Mouse (Mus musculus) MEL (cell line): ENCODE results near the gene Lgi4. TPM values are rescaled to one million over a fixed set of nuclear protein-coding genes. Genes with fewer than 3 reads are reported as not detected.

Source experiments
- DNase-seq: peaks from one replicate; pipeline ENCODE4 v3.0.0; 2011; ENCODE audit warnings: low read depth, low spot score
- H3K27ac ChIP-seq: 2 replicates; pipeline ENCODE4 v1.5.1; 2012; ENCODE audit warnings: low read depth, mild to moderate bottlenecking, control low read depth, low read length, moderate library complexity; ENCODE audit not compliant: control insufficient read depth
- H3K27me3 ChIP-seq, 2 experiments: fragments of 150-350 bp in 1 of 2; sonication (generic) in 1 of 2; 2 replicates each; pipeline ENCODE4 v1.6.1; 2012; ENCODE audit warnings: low read length in 2 of 2, mild to moderate bottlenecking in 2 of 2, improper control_type of control experiment in 1 of 2, moderate library complexity in 1 of 2; ENCODE audit not compliant: insufficient read depth in 2 of 2, control insufficient read depth in 1 of 2
- H3K36me3 ChIP-seq, 2 experiments: 2 replicates each; pipeline ENCODE4 v1.6.1; 2012 to 2014; ENCODE audit warnings: low read length in 2 of 2, improper control_type of control experiment in 1 of 2, inconsistent platforms in 1 of 2, mild to moderate bottlenecking in 1 of 2; ENCODE audit not compliant: insufficient read depth in 2 of 2, control insufficient read depth in 1 of 2
- H3K4me1 ChIP-seq, 2 experiments: fragments of 150-350 bp in 1 of 2; sonication (generic) in 1 of 2; 2 replicates each; pipeline ENCODE4 v1.6.1; 2012; ENCODE audit warnings: low read length in 2 of 2, improper control_type of control experiment in 1 of 2, mild to moderate bottlenecking in 1 of 2; ENCODE audit not compliant: insufficient read depth in 2 of 2, control insufficient read depth in 1 of 2
- H3K4me3 ChIP-seq, 2 experiments: fragments of 150-350 bp in 1 of 2; sonication (generic) in 1 of 2; 2 replicates each; pipeline ENCODE4 v1.5.1; 2012; ENCODE audit warnings: low read depth in 2 of 2, low read length in 2 of 2, mild to moderate bottlenecking in 2 of 2, moderate library complexity in 2 of 2, control low read depth in 1 of 2, improper control_type of control experiment in 1 of 2; ENCODE audit not compliant: control insufficient read depth in 1 of 2, insufficient read depth in 1 of 2
- H3K79me2 ChIP-seq: 2 replicates; pipeline ENCODE4 v1.6.1; 2012; ENCODE audit warnings: mild to moderate bottlenecking, low read length, moderate library complexity; ENCODE audit not compliant: control insufficient read depth, poor library complexity, insufficient read depth
- H3K9ac ChIP-seq: 2 replicates; pipeline ENCODE4 v1.6.1; 2012; ENCODE audit warnings: low read depth, mild to moderate bottlenecking, control low read depth, low read length, moderate library complexity; ENCODE audit not compliant: control insufficient read depth, poor library complexity, severe bottlenecking
- H3K9me3 ChIP-seq: fragments of 150-350 bp; sonication (generic); replicated peaks from 2 replicates; pipeline ENCODE4 v1.6.1; 2012; ENCODE audit warnings: mild to moderate bottlenecking, low read length, improper control_type of control experiment, moderate library complexity; ENCODE audit not compliant: insufficient read depth
- BHLHE40 ChIP-seq: IDR thresholded peaks from 2 replicates; pipeline ENCODE4 v1.6.1; 2012; ENCODE audit warnings: low read depth, mild to moderate bottlenecking, inconsistent platforms, low read length, improper control_type of control experiment, borderline replicate concordance
- CHD1 ChIP-seq: IDR thresholded peaks from 2 replicates; pipeline ENCODE4 v1.6.1; 2012; ENCODE audit warnings: low read depth, mild to moderate bottlenecking, inconsistent platforms, low read length, improper control_type of control experiment
- CHD2 ChIP-seq: IDR thresholded peaks from 2 replicates; pipeline ENCODE4 v1.6.1; 2011; ENCODE audit warnings: low read length, improper control_type of control experiment
- CTCF ChIP-seq, 3 experiments: IDR thresholded peaks in 2 of 3; conservative IDR thresholded peaks in 1 of 3; 2 replicates each; pipeline ENCODE4 v1.5.1; 2011 to 2012; ENCODE audit warnings: low read length in 3 of 3, low read depth in 2 of 3, mild to moderate bottlenecking in 2 of 3, improper control_type of control experiment in 1 of 3, inconsistent platforms in 1 of 3, mixed read lengths in 1 of 3, moderate library complexity in 1 of 3; ENCODE audit not compliant: control insufficient read depth in 1 of 3, insufficient read depth in 1 of 3, poor library complexity in 1 of 3, severe bottlenecking in 1 of 3
- ELF1 ChIP-seq: IDR thresholded peaks from 2 replicates; pipeline ENCODE4 v1.6.1; 2014; ENCODE audit warnings: low read depth, mild to moderate bottlenecking, inconsistent platforms, low read length, improper control_type of control experiment, moderate library complexity
- EP300 ChIP-seq, 2 experiments: IDR thresholded peaks; 2 replicates each; pipeline ENCODE4 v1.6.1; 2011; ENCODE audit warnings: improper control_type of control experiment in 2 of 2, low read length in 2 of 2, low read depth in 1 of 2, mild to moderate bottlenecking in 1 of 2
- HCFC1 ChIP-seq: IDR thresholded peaks from 2 replicates; pipeline ENCODE4 v1.6.1; 2012; ENCODE audit warnings: low read depth, mild to moderate bottlenecking, inconsistent platforms, low read length, improper control_type of control experiment, moderate library complexity
- JUND ChIP-seq: IDR thresholded peaks from 2 replicates; pipeline ENCODE4 v1.6.1; 2011; ENCODE audit warnings: low read depth, mild to moderate bottlenecking, improper control_type of control experiment, low read length
- KAT2A ChIP-seq: conservative IDR thresholded peaks from 2 replicates; pipeline ENCODE4 v1.6.1; 2012; ENCODE audit warnings: low read depth, low read length, improper control_type of control experiment, inconsistent platforms
- MAX ChIP-seq: IDR thresholded peaks from 2 replicates; pipeline ENCODE4 v1.6.1; 2011; ENCODE audit warnings: low read length, improper control_type of control experiment
- MAZ ChIP-seq: IDR thresholded peaks from 2 replicates; pipeline ENCODE4 v1.6.1; 2012; ENCODE audit warnings: low read depth, mild to moderate bottlenecking, inconsistent platforms, low read length, improper control_type of control experiment
- MYB ChIP-seq: IDR thresholded peaks from 2 replicates; pipeline ENCODE4 v1.6.1; 2011; ENCODE audit warnings: mild to moderate bottlenecking, low read depth, low read length, improper control_type of control experiment
- MYC ChIP-seq: IDR thresholded peaks from 2 replicates; pipeline ENCODE4 v1.6.1; 2011; ENCODE audit warnings: low read depth, mild to moderate bottlenecking, low read length, improper control_type of control experiment, moderate library complexity
- NELFE ChIP-seq: IDR thresholded peaks from 2 replicates; pipeline ENCODE4 v1.6.1; 2011; ENCODE audit warnings: low read depth, low read length, improper control_type of control experiment
- POLR2A ChIP-seq, 2 experiments: IDR thresholded peaks; 2 replicates each; pipeline ENCODE4 v1.6.1; 2011 to 2012; ENCODE audit warnings: low read length in 2 of 2, mild to moderate bottlenecking in 2 of 2, control low read depth in 1 of 2, improper control_type of control experiment in 1 of 2, low read depth in 1 of 2, moderate library complexity in 1 of 2; ENCODE audit not compliant: control insufficient read depth in 1 of 2, insufficient read depth in 1 of 2, poor library complexity in 1 of 2
- RCOR1 ChIP-seq: IDR thresholded peaks from 2 replicates; pipeline ENCODE4 v1.6.1; 2012; ENCODE audit warnings: low read depth, mild to moderate bottlenecking, inconsistent platforms, low read length, improper control_type of control experiment
- SIN3A ChIP-seq: IDR thresholded peaks from 2 replicates; pipeline ENCODE4 v1.6.1; 2012; ENCODE audit warnings: low read length, improper control_type of control experiment, inconsistent platforms
- TAL1 ChIP-seq: IDR thresholded peaks from 2 replicates; pipeline ENCODE4 v1.6.1; 2012; ENCODE audit warnings: mild to moderate bottlenecking, inconsistent platforms, low read length, moderate library complexity, mixed read lengths
- USF1 ChIP-seq: IDR thresholded peaks from 2 replicates; pipeline ENCODE4 v1.6.1; 2014; ENCODE audit warnings: low read depth, mild to moderate bottlenecking, inconsistent platforms, low read length, improper control_type of control experiment, moderate library complexity
- ZC3H11A ChIP-seq: IDR thresholded peaks from 2 replicates; pipeline ENCODE4 v1.6.1; 2012; ENCODE audit warnings: low read depth, mild to moderate bottlenecking, inconsistent platforms, low read length, improper control_type of control experiment
- ZKSCAN1 ChIP-seq: IDR thresholded peaks from 2 replicates; pipeline ENCODE4 v1.6.1; 2012; ENCODE audit warnings: low read depth, mild to moderate bottlenecking, inconsistent platforms, low read length, improper control_type of control experiment, moderate library complexity
- ZMIZ1 ChIP-seq: IDR thresholded peaks from 2 replicates; pipeline ENCODE4 v1.6.1; 2012; ENCODE audit warnings: low read depth, mild to moderate bottlenecking, inconsistent platforms, low read length, improper control_type of control experiment, moderate library complexity
- ZNF384 ChIP-seq: IDR thresholded peaks from 2 replicates; pipeline ENCODE4 v1.6.1; 2012; ENCODE audit warnings: low read depth, mild to moderate bottlenecking, inconsistent platforms, low read length, improper control_type of control experiment
- polyA plus RNA-seq, 2 experiments: library from polyadenylated mRNA; stranded (reverse) in 1 of 2; unstranded in 1 of 2; fragments of >175 nt in 1 of 2; fragments of >200 nt in 1 of 2; gene quantifications; 2 replicates each; pipeline versions ENCODE4 v1.2.1 to v1.2.4; 2012; ENCODE audit warnings: low replicate concordance in 2 of 2, low read depth in 1 of 2; ENCODE audit not compliant: insufficient read length in 2 of 2, insufficient read depth in 1 of 2, missing spikeins in 1 of 2
- total RNA-seq: library from RNA; depleted of rRNA; stranded (reverse); fragments of 300-350 nt; gene quantifications from 2 replicates; pipeline ENCODE4 v1.2.3, GENCODE M21; 2012

Lgi4 gene
- total and polyA plus RNA-seq, 3 experiments = not detected

DNA sequence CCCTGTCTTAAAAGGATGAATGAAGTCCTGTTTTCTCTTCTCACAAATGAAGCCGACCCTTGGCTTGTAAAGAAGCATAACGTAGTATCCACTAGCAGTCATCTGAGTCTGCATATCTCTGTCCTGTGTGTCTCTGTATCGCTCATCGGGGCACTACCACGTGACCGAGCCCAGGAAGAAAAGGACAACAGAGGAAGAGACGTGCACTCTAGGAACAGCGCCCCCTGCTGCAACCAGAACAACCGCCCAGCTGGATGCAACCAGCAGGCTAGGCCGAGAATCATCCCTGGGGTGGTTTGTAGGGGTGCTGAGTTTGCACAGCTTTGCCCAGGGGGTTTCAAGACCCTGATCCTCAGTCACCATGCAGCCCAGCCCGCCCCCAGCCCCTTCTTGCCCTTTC lies 24.4 kb upstream of the Lgi4 start (continued):
- TF ChIP-seq ZNF384 = no peak
- TF ChIP-seq MAX = peak; percentile 90
- TF ChIP-seq TAL1 = no peak
- TF ChIP-seq ZMIZ1 = peak; percentile 48; the same call in 1 of the 2 replicates
- peak; percentile 41 to 47; a peak in 2 of 4 replicates for TF ChIP-seq POLR2A (IDR thresholded peaks at IDR 0.05; ENCODE audit: control insufficient read depth in 1 of 2, insufficient read depth in 1 of 2, low read depth in 1 of 2, low read length in 2 of 2, poor library complexity in 1 of 2)
- no peak for TF ChIP-seq KAT2A
- TF ChIP-seq CHD1 = no peak
- no peak for TF ChIP-seq RCOR1
- TF ChIP-seq EP300 (IDR thresholded peaks at IDR 0.05; ENCODE audit: low read depth in 1 of 2, low read length in 2 of 2) = peak in 1 of 2 experiments; percentile 14; a peak in 1 of 4 replicates
- no peak for TF ChIP-seq MYB

DNA sequence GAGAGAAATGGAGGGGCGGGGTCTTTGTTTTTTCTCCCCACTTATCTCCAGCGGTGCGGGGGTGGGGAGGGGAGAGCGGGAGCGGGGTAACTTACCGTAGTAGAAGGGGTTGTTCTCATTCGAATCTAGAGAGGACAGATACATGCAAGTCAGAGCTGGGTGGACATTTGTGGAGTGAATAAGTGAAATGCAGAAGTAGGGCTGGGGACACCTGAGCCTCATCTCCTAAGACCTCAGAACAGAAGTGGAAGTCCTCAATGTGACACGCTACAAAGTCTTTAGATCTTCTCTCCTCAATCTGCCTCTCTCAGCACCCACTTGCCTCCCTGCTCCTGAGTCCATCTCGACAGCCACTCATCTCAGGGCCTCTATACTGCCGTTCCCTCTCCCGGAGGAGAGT lies 23.9 kb upstream of the Lgi4 start:
- TF ChIP-seq ZC3H11A (no peak), BHLHE40 (no peak), EP300 (IDR thresholded peaks at IDR 0.05; ENCODE audit: low read depth in 1 of 2, low read length in 2 of 2) (no peak), ZMIZ1 (no peak), USF1 (no peak), ZNF384 (no peak), MYC (no peak), MAZ (no peak), JUND (no peak), ZKSCAN1 (no peak), SIN3A (no peak), KAT2A (no peak), CHD2 (no peak), TAL1 (no peak), NELFE (no peak), HCFC1 (no peak), ELF1 (no peak), CHD1 (no peak), CTCF (IDR thresholded peaks at IDR 0.05 in 2 of 3, conservative IDR thresholded peaks at IDR 0.05 in 1 of 3; ENCODE audit: control insufficient read depth in 1 of 3, insufficient read depth in 1 of 3, low read depth in 2 of 3, low read length in 3 of 3, poor library complexity in 1 of 3, severe bottlenecking in 1 of 3) (no peak), MAX (no peak)
- no peaks in the 10 kb centered on the region for H3K9me3 ChIP-seq
- H3K4me1 ChIP-seq = peaks cover 14 to 37% of the 10 kb centered on the region in 2 experiments
- H3K27me3 ChIP-seq = no peaks in the 10 kb centered on the region
- H3K4me3 ChIP-seq = peak overlapping the region; percentile 42 to 62
- H3K36me3 ChIP-seq = peaks cover 0 to 21% of the 10 kb centered on the region in 2 experiments; a peak in 2 of 4 replicates
- H3K79me2 ChIP-seq = no peaks in the 10 kb centered on the region; the same call in 1 of the 2 replicates
- H3K9ac ChIP-seq = peak overlapping the region; percentile 48
- DNase-seq = peak; percentile 77
- H3K27ac ChIP-seq = peak overlapping the region; percentile 91
